Mouse (Mus musculus) gastrocnemius, postnatal 25 days (tissue): ENCODE results near the gene Osm. TPM values are rescaled to one million over a fixed set of nuclear protein-coding genes. Genes with fewer than 3 reads are reported as not detected.
A peak's percentile ranks its signal among the peaks of the same experiment; 100 is the strongest.

Experiments
- DNase-seq: peaks from one replicate; pipeline ENCODE4 v3.0.0; 2022
- total RNA-seq, 2 experiments: library from RNA; stranded (reverse); gene quantifications; 1 replicate in 1 of 2; 2 replicates in 1 of 2; pipeline ENCODE4 v1.2.3; 2021

Gene Osm
- total RNA-seq, 2 experiments from 2014 or later: not detected

GRCm38 (mm10) chr11:4216248-4217000 is 19.8 kb upstream of the Osm start:
- peak; percentile 68 for DNase-seq

DNA sequence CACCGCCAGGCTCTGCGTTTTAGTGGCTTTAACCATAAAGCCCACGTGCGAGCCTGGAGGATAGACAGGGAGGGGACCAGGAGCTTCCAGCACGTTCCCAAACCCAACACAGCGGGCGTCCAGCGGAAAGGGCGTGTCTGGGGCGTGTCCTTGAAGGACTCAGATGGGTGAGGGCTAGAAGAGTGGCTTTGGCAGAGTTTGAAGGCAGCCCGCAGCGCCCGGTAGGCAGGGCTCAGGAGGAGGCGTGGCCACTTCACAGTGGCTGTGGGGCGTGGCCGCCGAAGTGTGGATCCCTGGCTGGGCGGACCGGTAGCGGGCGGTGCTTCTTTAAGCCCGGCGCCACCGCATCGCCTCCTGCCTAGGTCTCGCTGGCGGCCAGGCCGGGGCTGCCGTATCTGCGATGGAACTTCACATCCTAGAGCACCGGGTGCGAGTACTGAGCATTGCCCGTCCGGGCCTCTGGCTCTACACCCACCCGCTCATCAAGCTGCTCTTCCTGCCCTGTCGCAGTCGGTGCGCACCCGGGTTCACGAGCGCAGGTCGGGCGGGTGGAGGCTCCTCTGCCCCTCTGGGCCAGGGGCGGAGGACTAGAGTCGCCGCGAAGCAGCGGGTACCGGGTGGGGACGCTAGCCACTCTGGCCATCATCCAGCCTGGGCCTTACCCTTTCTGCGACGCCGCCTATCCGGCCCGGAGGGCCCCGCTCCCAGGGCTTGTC is 18.1 kb upstream of the Osm start, which contains the start of gene Castor1:
Gene Castor1, plus strand, starts transcription at position 312 of the 716 bp plus-strand sequence.
- DNase-seq: peak; percentile 92

GRCm38 (mm10) chr11:4218637-4219036 is 17.6 kb upstream of the Osm start:
- DNase-seq: no peak

DNA sequence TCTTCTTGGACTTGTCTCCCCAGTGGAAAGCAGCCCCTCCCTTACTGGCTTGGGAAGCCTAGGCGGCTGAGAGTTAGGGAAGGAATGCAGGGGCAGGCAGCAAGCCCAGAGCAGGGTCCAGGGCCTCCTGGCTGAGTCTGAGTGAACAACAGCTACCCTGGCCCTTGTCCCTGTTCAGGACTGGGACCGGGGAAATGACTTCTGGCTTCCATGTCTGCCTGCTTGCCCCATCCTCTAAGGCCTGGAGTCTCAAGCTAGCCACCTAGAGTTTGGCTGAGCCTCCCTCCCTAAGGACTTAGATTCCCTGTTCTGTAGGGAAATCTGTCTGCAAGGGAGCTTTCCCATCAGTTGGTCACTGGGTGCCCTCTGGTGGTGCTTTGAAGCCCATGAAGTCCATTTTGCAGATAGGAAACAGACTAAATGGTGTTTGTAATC is 16.9 kb upstream of the Osm start:
- DNase-seq: peak; percentile 81

GRCm38 (mm10) chr11:4219908-4220307 is 16.3 kb upstream of the Osm start:
- no peak for DNase-seq

DNA sequence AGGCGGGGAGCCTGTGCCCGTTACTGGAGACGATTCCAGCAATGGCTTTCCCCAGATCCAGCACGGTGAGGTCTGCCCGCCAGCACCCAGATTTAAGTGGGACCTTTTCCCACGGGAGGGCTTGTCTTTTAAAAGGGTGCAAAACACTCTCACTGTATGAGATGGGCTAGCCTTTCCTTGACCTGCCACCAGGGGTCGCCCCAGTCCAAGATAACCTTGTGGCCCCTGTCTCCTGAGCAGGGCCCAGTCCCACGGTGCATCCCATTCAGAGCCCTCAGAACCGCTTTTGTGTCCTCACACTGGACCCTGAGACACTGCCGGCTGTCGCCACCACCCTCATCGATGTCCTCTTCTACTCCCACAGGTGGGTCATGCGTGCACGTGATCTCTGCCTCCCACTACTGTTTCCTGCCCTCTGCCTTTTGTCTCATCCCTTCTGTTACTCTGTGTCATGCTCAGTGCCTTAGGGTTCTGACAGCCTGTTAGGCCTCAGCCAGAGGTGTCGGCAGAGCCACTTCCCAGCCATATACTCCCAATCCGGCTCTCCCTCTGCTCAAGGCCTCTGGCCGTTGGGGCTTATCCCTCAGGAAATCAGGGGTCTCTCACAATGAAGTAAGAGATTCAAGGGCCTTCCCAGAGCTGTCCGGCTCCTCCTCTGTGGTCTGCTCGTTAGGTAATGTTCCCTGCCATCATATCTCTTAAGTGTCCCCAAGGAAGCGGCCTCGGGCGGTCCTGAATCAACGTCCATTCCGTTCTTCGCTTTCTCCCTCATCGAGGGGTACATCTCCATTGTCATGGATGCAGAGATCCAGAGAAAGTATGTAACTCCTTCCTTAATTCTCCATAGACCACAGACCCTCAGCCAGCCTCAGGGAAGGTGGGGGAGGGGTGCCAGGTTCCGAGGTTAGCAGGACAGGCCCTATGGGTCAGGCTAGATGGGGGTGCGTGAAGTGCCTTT is 15.5 kb upstream of the Osm start:
- peak; percentile 66 for DNase-seq

GRCm38 (mm10) chr11:4222046-4222950 is 13.9 kb upstream of the Osm start:
- DNase-seq: no peak

GRCm38 (mm10) chr11:4223393-4224188 is 12.6 kb upstream of the Osm start:
- no peak for DNase-seq

DNA sequence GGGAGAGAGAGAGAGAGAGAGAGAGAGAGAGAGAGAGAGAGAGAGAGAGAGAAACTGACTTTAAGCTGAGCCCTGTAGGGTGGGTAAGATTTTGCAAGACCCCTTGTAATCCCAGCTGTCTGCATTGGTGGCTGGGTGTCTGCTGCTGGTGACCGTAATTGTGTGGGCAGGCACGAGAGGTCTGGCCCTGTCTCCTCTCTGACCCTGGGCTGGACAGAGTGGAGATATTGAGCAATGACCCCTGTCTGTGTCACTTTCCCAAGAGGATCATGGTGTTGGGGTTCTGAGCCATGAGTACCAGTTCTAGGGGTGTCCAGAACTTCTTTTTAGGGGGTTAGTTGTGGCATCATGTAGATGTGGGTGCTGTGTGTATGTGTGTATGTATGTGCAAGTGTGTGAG is 12.0 kb upstream of the Osm start:
- DNase-seq: no peak

GRCm38 (mm10) chr11:4226569-4227325 is 9.5 kb upstream of the Osm start:
- DNase-seq: no peak

GRCm38 (mm10) chr11:4228463-4228862 is 7.8 kb upstream of the Osm start:
- peak; percentile 73 for DNase-seq

DNA sequence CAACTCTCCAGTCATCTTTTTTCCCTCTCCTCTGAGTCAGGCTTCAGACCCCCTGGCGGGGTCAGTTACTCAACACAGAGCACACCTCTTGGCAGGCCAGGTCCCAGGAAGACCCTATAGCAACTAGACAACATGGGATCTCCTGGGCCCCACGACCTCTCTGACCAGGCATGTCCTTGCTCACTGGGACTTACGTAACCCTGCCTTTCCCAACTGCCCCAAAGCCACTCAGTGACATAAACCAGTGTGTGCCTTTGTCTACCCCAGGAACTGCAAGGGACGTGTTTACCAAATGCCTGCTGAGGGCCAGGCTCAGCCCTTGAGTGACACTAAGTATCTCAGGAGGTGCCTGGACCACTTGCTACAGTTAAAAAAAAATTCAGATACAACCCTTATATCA is 6.4 kb upstream of the Osm start:
- DNase-seq: no peak

- DNase-seq: no peak
Measured at GRCm38 (mm10) chr11:4231435-4231834, 4.8 kb upstream of the Osm start.

DNA sequence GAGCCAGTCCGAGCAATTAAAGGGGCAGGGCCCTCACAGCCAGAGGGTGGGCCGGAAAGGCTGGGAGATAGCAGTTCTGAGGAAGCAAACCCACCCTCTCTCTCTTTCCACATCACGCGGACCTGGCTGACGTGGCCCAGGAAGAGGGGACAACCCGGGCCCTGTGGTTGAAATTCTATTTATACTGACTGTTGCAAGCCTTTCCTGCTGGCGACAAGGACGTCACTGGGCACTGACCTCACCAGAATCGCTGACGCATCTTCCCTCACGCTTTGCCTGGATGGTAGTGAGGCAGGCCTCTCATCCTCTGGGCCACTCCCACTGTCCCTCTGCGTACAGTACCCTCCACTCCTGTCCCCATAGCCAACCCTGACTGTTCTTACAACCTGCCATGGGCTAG is 3.6 kb upstream of the Osm start:
- DNase-seq: no peak

- no peak for DNase-seq
Measured at GRCm38 (mm10) chr11:4235052-4235655, 1.1 kb upstream of the Osm start.

DNA sequence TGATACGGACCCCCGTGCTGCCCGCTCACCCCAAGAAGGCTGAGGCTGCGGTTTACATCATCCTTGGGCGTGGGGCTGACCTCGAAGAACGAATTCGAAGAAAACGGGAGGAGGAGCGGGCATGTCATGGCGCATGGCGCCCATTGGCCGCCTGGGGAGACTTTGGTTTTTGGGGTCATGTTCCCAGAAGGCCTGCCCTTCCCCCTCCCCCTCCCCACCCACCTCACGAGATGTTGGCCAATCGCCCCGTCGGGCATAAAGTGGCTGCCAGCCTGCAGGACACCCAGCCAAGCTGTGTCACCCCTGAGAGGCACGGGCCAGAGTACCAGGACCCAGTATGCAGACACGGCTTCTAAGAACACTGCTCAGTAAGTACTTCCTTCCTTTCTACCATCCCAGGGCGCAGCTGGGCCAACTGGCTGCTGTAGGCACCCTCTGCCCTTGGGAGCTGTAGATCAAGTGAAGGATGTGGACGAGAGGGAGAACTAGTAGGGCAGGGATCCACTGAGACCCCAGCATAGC is 387 bp downstream of the Osm start:
- DNase-seq: no peak

- DNase-seq: no peak
Measured at GRCm38 (mm10) chr11:4237389-4237912, 1.2 kb downstream of the Osm start.

- no peak for DNase-seq
Measured at GRCm38 (mm10) chr11:4238167-4238566, 1.9 kb downstream of the Osm start.

DNA sequence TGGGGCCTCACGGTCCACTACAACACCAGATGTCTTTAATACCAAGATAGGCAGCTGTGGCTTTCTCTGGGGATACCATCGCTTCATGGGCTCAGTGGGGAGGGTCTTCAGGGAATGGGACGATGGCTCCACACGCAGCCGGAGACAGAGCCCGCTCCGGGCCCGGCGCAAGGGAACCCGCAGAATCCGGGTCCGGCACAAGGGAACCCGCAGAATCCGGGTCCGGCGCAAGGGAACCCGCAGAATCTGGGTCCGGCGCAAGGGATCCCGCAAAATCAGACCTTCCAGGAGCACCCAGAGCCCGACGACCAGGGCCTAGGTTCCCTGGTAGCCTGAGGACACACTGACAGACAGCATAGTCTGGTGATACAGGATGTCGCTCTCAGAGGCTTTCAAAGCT is 3.5 kb downstream of the Osm start:
- DNase-seq: no peak
